9 mouse cellular contexts compared by ENCODE assay signal in the genomic region with DNA sequence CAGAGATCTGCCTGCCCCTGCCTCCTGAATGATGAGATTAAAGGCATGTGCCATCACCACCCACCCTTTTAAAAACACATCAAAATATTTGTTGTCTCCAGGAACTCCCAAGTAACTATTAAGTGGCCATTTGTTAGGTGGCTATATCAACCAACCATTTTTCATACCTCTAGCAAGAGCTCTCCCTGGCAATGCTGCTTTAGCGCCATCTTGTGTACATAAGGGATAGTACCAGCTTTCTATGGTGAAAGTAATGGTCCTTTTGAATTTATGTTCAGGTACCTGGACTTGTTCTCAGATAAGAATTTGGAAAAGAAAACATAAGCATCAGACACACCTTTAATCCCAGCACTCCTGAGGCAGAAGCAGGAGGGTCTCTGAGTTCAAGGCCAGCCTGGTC. TPM values are rescaled to one million over a fixed set of nuclear protein-coding genes. Genes with fewer than 3 reads are reported as not detected.
DNase-seq lines count a peak whose midpoint lies in the region; ATAC-seq and TF ChIP-seq lines count a peak whose summit lies in the region.
"Had no signal": no experiment of that assay in that cellular context is flagged by ENCODE, and none has a peak within 500 bp of the region (broad histone marks: within the 10 kb centered on the region; RNA-seq: fewer than 3 reads in every experiment).

No protein-coding gene starts in this region.

- TF ChIP-seq EP300 in liver, postnatal 0 days (IDR thresholded peaks at IDR 0.05; ENCODE audit: low read depth): no peak

- H3K4me2 ChIP-seq in forebrain, embryonic 11.5 days (ENCODE audit: low read depth, low read length, severe bottlenecking): no peak overlapping the region
- H3K4me2 ChIP-seq in liver, postnatal 0 days (ENCODE audit: low read depth, low read length): no peak overlapping the region
- H3K4me2 ChIP-seq in liver, embryonic 11.5 days: no peak overlapping the region
- H3K4me2 ChIP-seq: neural tube, embryonic 13.5 days had no signal

- H3K36me3 ChIP-seq in forebrain, embryonic 11.5 days (ENCODE audit: control insufficient read depth, insufficient read depth, low read length): no peaks in the 10 kb centered on the region
- no peaks in the 10 kb centered on the region for H3K36me3 ChIP-seq in forebrain, embryonic 10.5 days (replicated peaks)
- H3K36me3 ChIP-seq in liver, postnatal 0 days (replicated peaks; ENCODE audit: insufficient read depth, low read length): no peaks in the 10 kb centered on the region
- no peaks in the 10 kb centered on the region for H3K36me3 ChIP-seq in liver, embryonic 11.5 days (ENCODE audit: control insufficient read depth, insufficient read depth, low read length)
- H3K36me3 ChIP-seq: neural tube, embryonic 13.5 days had no signal

- ATAC-seq in forebrain, embryonic 11.5 days (replicated peaks; ENCODE audit: low FRiP score): 0 out of 2 replicates have a peak, but pooled peaks have one; percentile 27
- ATAC-seq in liver, postnatal 0 days: no peak
- ATAC-seq in liver, embryonic 11.5 days (replicated peaks; ENCODE audit: low FRiP score): no peak

- TF ChIP-seq CTCF in liver, postnatal 0 days (IDR thresholded peaks at IDR 0.05; ENCODE audit: low read depth): peak; percentile 94

- no peak overlapping the region for H3K27ac ChIP-seq in forebrain, embryonic 11.5 days (ENCODE audit: low read depth, low read length)
- no peak overlapping the region for H3K27ac ChIP-seq in forebrain, embryonic 10.5 days
- H3K27ac ChIP-seq in liver, postnatal 0 days (ENCODE audit: low read depth): no peak overlapping the region
- H3K27ac ChIP-seq in liver, embryonic 11.5 days (ENCODE audit: low read depth, low read length): no peak overlapping the region
- H3K27ac ChIP-seq: neural tube, embryonic 13.5 days had no signal

- no peak for DNase-seq in forebrain, embryonic 11.5 days (ENCODE audit: low spot score)
- DNase-seq in forebrain, embryonic 10.5 days (ENCODE audit: extremely low spot score, low spot score): no peak
- DNase-seq in liver, postnatal 0 days: no peak
- no peak for DNase-seq in liver, embryonic 11.5 days (ENCODE audit: low spot score)
- DNase-seq in adipocyte (ENCODE audit: low spot score): peak; percentile 67
- peak; percentile 73 for DNase-seq in forelimb bud, embryonic 11.5 days (ENCODE audit: low read depth, low spot score)
- peak; percentile 71 for DNase-seq in mesoderm, embryonic 11.5 days (ENCODE audit: low read depth, low spot score)
- no peak for DNase-seq in gastrocnemius, postnatal 25 days

- H3K27me3 ChIP-seq in forebrain, embryonic 11.5 days (ENCODE audit: control insufficient read depth, insufficient read depth, low read length): no peaks in the 10 kb centered on the region
- H3K27me3 ChIP-seq in forebrain, embryonic 10.5 days (ENCODE audit: poor library complexity, severe bottlenecking): no peaks in the 10 kb centered on the region
- H3K27me3 ChIP-seq in liver, postnatal 0 days (ENCODE audit: insufficient read depth, low read length): no peaks in the 10 kb centered on the region
- H3K27me3 ChIP-seq in liver, embryonic 11.5 days (replicated peaks; ENCODE audit: control insufficient read depth, insufficient read depth, low read length): no peaks in the 10 kb centered on the region

- WGBS in forebrain, embryonic 11.5 days: 0% methylated on average over 1 of the region's 1 CpGs
- 0% methylated on average over 1 of the region's 1 CpGs for WGBS in forebrain, embryonic 10.5 days
- 2% methylated on average over 1 of the region's 1 CpGs for WGBS in liver, postnatal 0 days (ENCODE audit: insufficient replicate concordance)
- 2% methylated on average over 1 of the region's 1 CpGs for WGBS in liver, embryonic 11.5 days

- H3K4me3 ChIP-seq in forebrain, embryonic 11.5 days (ENCODE audit: low read depth, low read length): no peak overlapping the region
- no peak overlapping the region for H3K4me3 ChIP-seq in forebrain, embryonic 10.5 days
- no peak overlapping the region for H3K4me3 ChIP-seq in liver, postnatal 0 days (ENCODE audit: low read depth, low read length)
- no peak overlapping the region for H3K4me3 ChIP-seq in liver, embryonic 11.5 days (ENCODE audit: low read depth, low read length)
- H3K4me3 ChIP-seq: neural tube, embryonic 13.5 days had no signal

- no peak overlapping the region for H3K9ac ChIP-seq in forebrain, embryonic 11.5 days (ENCODE audit: low read length)
- no peak overlapping the region for H3K9ac ChIP-seq in liver, postnatal 0 days (replicated peaks)
- H3K9ac ChIP-seq in liver, embryonic 11.5 days (ENCODE audit: low read depth, low read length): no peak overlapping the region
- H3K9ac ChIP-seq: neural tube, embryonic 13.5 days had no signal

- no peaks in the 10 kb centered on the region for H3K4me1 ChIP-seq in forebrain, embryonic 11.5 days (replicated peaks; ENCODE audit: control insufficient read depth, insufficient read depth, low read length)
- peaks cover 6% of the 10 kb centered on the region; the same call in 1 of the 2 replicates for H3K4me1 ChIP-seq in forebrain, embryonic 10.5 days
- H3K4me1 ChIP-seq in liver, postnatal 0 days (ENCODE audit: insufficient read depth): peaks cover 3% of the 10 kb centered on the region; the same call in 1 of the 2 replicates
- H3K4me1 ChIP-seq in liver, embryonic 11.5 days (replicated peaks; ENCODE audit: control insufficient read depth, insufficient read depth, low read length): no peaks in the 10 kb centered on the region

- no peaks in the 10 kb centered on the region for H3K9me3 ChIP-seq in forebrain, embryonic 11.5 days (ENCODE audit: control insufficient read depth, low read length)
- H3K9me3 ChIP-seq in forebrain, embryonic 10.5 days: no peaks in the 10 kb centered on the region
- no peaks in the 10 kb centered on the region for H3K9me3 ChIP-seq in liver, postnatal 0 days (ENCODE audit: low read length)
- no peaks in the 10 kb centered on the region for H3K9me3 ChIP-seq in liver, embryonic 11.5 days (ENCODE audit: control insufficient read depth, low read length)
- H3K9me3 ChIP-seq: neural tube, embryonic 13.5 days had no signal

RNA-seq across cellular contexts. Expression of a gene that starts 9.9 kb away (rescaled TPM):
- polyA plus RNA-seq in forebrain, embryonic 11.5 days (2014; fragmentation: Nextera tagmentation; extraction: Ambion mirVana): not detected in 2 replicates
- not detected in 2 replicates for polyA plus RNA-seq in forebrain, embryonic 10.5 days (2016; fragmentation: Nextera tagmentation; extraction: Ambion mirVana)
- 0.14 TPM in 1 of 2 replicates, not detected in the other for polyA plus RNA-seq in liver, postnatal 0 days (2015; fragmentation: Nextera tagmentation; extraction: Ambion mirVana)
- not detected in 2 replicates for polyA plus RNA-seq in liver, embryonic 11.5 days (2014; fragmentation: Nextera tagmentation; extraction: Ambion mirVana)
- not detected for total RNA-seq in gastrocnemius, postnatal 25 days (2021)
- polyA plus RNA-seq: neural tube, embryonic 13.5 days had no signal

RNA-seq across cellular contexts. Expression of a gene that starts 10.5 kb away (rescaled TPM):
- not detected in 2 replicates for polyA plus RNA-seq in forebrain, embryonic 11.5 days (2014; fragmentation: Nextera tagmentation; extraction: Ambion mirVana)
- polyA plus RNA-seq in forebrain, embryonic 10.5 days (2016; fragmentation: Nextera tagmentation; extraction: Ambion mirVana): not detected in 2 replicates
- not detected in 2 replicates for polyA plus RNA-seq in liver, postnatal 0 days (2015; fragmentation: Nextera tagmentation; extraction: Ambion mirVana)
- polyA plus RNA-seq in liver, embryonic 11.5 days (2014; fragmentation: Nextera tagmentation; extraction: Ambion mirVana): not detected in 2 replicates
- total RNA-seq in gastrocnemius, postnatal 25 days (2021): not detected
- polyA plus RNA-seq: neural tube, embryonic 13.5 days had no signal

RNA-seq across cellular contexts. Expression of a gene that starts 21.5 kb away (rescaled TPM):
- polyA plus RNA-seq in forebrain, embryonic 11.5 days (2014; fragmentation: Nextera tagmentation; extraction: Ambion mirVana): 147 and 153 TPM in 2 replicates
- 157 and 160 TPM in 2 replicates for polyA plus RNA-seq in forebrain, embryonic 10.5 days (2016; fragmentation: Nextera tagmentation; extraction: Ambion mirVana)
- 39.0 and 41.4 TPM in 2 replicates for polyA plus RNA-seq in liver, postnatal 0 days (2015; fragmentation: Nextera tagmentation; extraction: Ambion mirVana)
- 156 and 157 TPM in 2 replicates for polyA plus RNA-seq in liver, embryonic 11.5 days (2014; fragmentation: Nextera tagmentation; extraction: Ambion mirVana)
- total RNA-seq in gastrocnemius, postnatal 25 days (2021): 10 to 100 TPM; 39.7 to 43.8 TPM

RNA-seq across cellular contexts. Expression of a gene that starts 47.1 kb away (rescaled TPM):
- polyA plus RNA-seq in forebrain, embryonic 11.5 days (2014; fragmentation: Nextera tagmentation; extraction: Ambion mirVana): 0.67 and 0.79 TPM in 2 replicates
- polyA plus RNA-seq in forebrain, embryonic 10.5 days (2016; fragmentation: Nextera tagmentation; extraction: Ambion mirVana): 3.1 and 3.4 TPM in 2 replicates
- polyA plus RNA-seq in liver, postnatal 0 days (2015; fragmentation: Nextera tagmentation; extraction: Ambion mirVana): 5.7 and 7.0 TPM in 2 replicates
- polyA plus RNA-seq in liver, embryonic 11.5 days (2014; fragmentation: Nextera tagmentation; extraction: Ambion mirVana): 3.0 and 3.5 TPM in 2 replicates
- total RNA-seq in gastrocnemius, postnatal 25 days (2021): 1 to 10 TPM; 1.9 to 2.5 TPM

RNA-seq across cellular contexts. Expression of a gene that starts 51.6 kb away (rescaled TPM):
- 15.8 and 19.8 TPM in 2 replicates for polyA plus RNA-seq in forebrain, embryonic 11.5 days (2014; fragmentation: Nextera tagmentation; extraction: Ambion mirVana)
- polyA plus RNA-seq in forebrain, embryonic 10.5 days (2016; fragmentation: Nextera tagmentation; extraction: Ambion mirVana): 14.9 and 15.4 TPM in 2 replicates
- 2.9 and 3.1 TPM in 2 replicates for polyA plus RNA-seq in liver, postnatal 0 days (2015; fragmentation: Nextera tagmentation; extraction: Ambion mirVana)
- polyA plus RNA-seq in liver, embryonic 11.5 days (2014; fragmentation: Nextera tagmentation; extraction: Ambion mirVana): 17.1 and 21.0 TPM in 2 replicates
- total RNA-seq in gastrocnemius, postnatal 25 days (2021): 1 to 10 TPM; 3.7 to 3.9 TPM

Comparison
In these comparisons a context has a peak if more than half of its experiments do, and no peak if none do; other contexts are left out.
1. DNase-seq: peak in adipocyte (single experiment), forelimb bud, embryonic 11.5 days (single experiment) and mesoderm, embryonic 11.5 days (single experiment); none in forebrain, embryonic 11.5 days (single experiment), forebrain, embryonic 10.5 days (single experiment), liver, postnatal 0 days (single experiment), liver, embryonic 11.5 days (single experiment) and gastrocnemius, postnatal 25 days (single experiment).